Mouse (Mus musculus) hindbrain, embryonic 16.5 days (tissue): ENCODE data around the gene Cnn2. TPM values are rescaled to one million over a fixed set of nuclear protein-coding genes. Genes with fewer than 3 reads are reported as not detected.
A peak's percentile ranks its signal among the peaks of the same experiment; 100 is the strongest.
"Not testable (repeated sequence)": the region's sequence is repeated elsewhere in the genome, so short reads cannot be mapped to it uniquely, and the experiment has no call there.

ENCODE experiments used
- ATAC-seq: fragments of 200-750 bp; cut with Nextera tagmentation; 2 replicates; pipeline ENCODE4 v1.8.0; 2017; ENCODE audit warnings: moderate TSS enrichment, moderate library complexity
- H3K27ac ChIP-seq: fragments of 300-500 bp; sonication (generic); 2 replicates; pipeline ENCODE4 v1.5.1; 2014; ENCODE audit warnings: low read depth, mild to moderate bottlenecking, control low read depth, low read length, moderate library complexity
- H3K27me3 ChIP-seq: fragments of 300-500 bp; sonication (generic); replicated peaks from 2 replicates; pipeline ENCODE4 v1.6.1; 2014; ENCODE audit warnings: low read length; ENCODE audit not compliant: control insufficient read depth, insufficient read depth
- H3K36me3 ChIP-seq: fragments of 300-500 bp; sonication (generic); 2 replicates; pipeline ENCODE4 v1.6.1; 2014; ENCODE audit warnings: mild to moderate bottlenecking, low read length, moderate library complexity, mixed read lengths; ENCODE audit not compliant: control insufficient read depth, insufficient read depth
- H3K4me1 ChIP-seq: fragments of 300-500 bp; sonication (generic); 2 replicates; pipeline ENCODE4 v1.6.1; 2014; ENCODE audit warnings: low read depth, low read length; ENCODE audit not compliant: control insufficient read depth, insufficient read depth
- H3K4me2 ChIP-seq: fragments of 300-500 bp; sonication (generic); 2 replicates; pipeline ENCODE4 v1.6.1; 2014; ENCODE audit warnings: mild to moderate bottlenecking, low read length, control low read depth, moderate library complexity
- H3K4me3 ChIP-seq: fragments of 300-500 bp; sonication (generic); 2 replicates; pipeline ENCODE4 v1.5.1; 2014; ENCODE audit warnings: mild to moderate bottlenecking, low read length, control low read depth, moderate library complexity
- H3K9ac ChIP-seq: fragments of 300-500 bp; sonication (generic); 2 replicates; pipeline ENCODE4 v1.6.1; 2014; ENCODE audit warnings: low read depth, mild to moderate bottlenecking, control low read depth, low read length, moderate library complexity
- H3K9me3 ChIP-seq: fragments of 300-500 bp; sonication (generic); 2 replicates; pipeline ENCODE4 v1.6.1; 2014; ENCODE audit warnings: mild to moderate bottlenecking, low read length, moderate library complexity; ENCODE audit not compliant: control insufficient read depth
- WGBS: fragments of 180-500 bp; shearing (Covaris S2); extraction: QIAGEN DNeasy Blood & Tissue Kit; methylation state at CpG from one replicate; pipeline ENCODE4 v1.1.7; 2014; 5-methylcytosine and 5-hydroxymethylcytosine counted together
- polyA plus RNA-seq: library from polyadenylated mRNA; unstranded; fragments of >200 nt; fragmentation: Nextera tagmentation; extraction: Ambion mirVana; gene quantifications from 2 replicates; pipeline ENCODE4 v1.2.1, GENCODE M21; 2015

The Cnn2 gene
- polyA plus RNA-seq, 1 experiment from 2014 or later: 30.5 TPM

DNA sequence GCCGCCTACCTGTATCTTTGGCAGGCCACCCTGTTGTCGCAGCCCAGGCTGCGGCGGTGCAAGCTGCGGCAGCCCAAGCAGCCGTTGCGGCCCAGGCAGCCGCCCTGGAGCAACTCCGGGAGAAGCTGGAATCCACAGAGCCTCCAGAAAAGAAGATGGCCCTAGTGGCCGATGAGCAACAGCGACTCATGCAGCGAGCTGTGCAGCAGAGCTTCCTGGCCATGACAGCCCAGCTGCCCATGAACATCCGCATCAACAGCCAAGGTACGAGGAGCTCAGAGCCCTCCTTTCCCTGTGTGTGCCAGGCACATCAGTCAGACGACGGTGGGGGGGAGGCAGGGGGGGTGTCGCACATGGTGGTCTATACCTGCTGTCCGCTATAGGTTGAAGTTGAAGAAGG is 37.7 kb upstream of the Cnn2 start:
- no peaks in the 10 kb centered on the region for H3K9me3 ChIP-seq
- H3K4me3 ChIP-seq: no peak overlapping the region
- no peak overlapping the region for H3K27ac ChIP-seq
- H3K36me3 ChIP-seq: peaks cover 18% of the 10 kb centered on the region; the same call in 1 of the 2 replicates
- ATAC-seq: no peak
- WGBS: 81% methylated on average over 18 of the region's 18 CpGs
- no peak overlapping the region for H3K9ac ChIP-seq
- peaks cover 3% of the 10 kb centered on the region; the same call in 1 of the 2 replicates for H3K4me1 ChIP-seq
- H3K27me3 ChIP-seq: no peaks in the 10 kb centered on the region
- H3K4me2 ChIP-seq: no peak overlapping the region

DNA sequence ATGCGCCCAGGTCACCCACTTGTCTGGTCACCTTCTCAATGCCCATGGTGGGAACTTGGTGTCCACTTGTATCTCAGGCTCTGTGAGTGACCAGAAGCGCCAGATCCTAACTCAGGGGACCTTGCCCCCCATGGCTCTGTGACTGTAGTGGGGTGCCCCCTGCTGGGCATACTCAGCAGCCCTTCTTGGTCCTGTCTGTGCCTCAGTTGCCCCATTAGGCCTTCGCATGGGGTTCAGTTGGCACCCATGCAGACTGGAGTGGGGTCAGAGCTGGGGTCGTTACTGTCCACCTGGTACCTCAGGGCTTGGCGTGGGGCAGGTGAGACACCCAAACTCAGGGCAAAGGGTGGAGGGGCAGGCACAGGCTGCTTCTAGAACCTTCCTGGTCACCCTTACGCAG is 34.4 kb upstream of the Cnn2 start:
- Histone ChIP-seq H3K36me3 (peaks cover 11% of the 10 kb centered on the region; the same call in 1 of the 2 replicates), H3K27me3 (no peaks in the 10 kb centered on the region), H3K9ac (no peak overlapping the region), H3K27ac (no peak overlapping the region), H3K9me3 (no peaks in the 10 kb centered on the region), H3K4me2 (no peak overlapping the region), H3K4me3 (no peak overlapping the region), H3K4me1 (no peaks in the 10 kb centered on the region)
- 81% methylated on average over 6 of the region's 6 CpGs for WGBS
- ATAC-seq: no peak

DNA sequence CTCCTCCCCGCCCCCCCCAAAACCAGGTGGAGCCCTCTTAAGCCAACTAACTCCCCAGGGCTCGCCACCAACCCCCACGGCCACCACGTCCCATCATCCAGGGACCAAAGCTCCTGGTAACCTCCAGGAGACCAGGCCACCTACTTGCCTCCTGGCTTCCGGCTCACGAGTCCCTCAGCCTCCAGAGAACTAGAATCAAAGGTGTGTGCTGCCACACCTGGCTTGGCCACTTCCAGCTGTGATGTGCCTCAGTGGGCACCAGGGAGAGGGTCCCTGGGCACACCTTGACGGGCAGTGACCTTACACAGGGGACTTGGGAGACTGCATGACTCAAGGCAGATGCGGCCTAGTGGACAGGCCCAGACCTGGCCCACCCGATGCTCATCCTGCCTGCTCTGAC is 32.7 kb upstream of the Cnn2 start:
- WGBS: 77% methylated on average over 9 of the region's 9 CpGs
- H3K4me1 ChIP-seq: peaks cover 3% of the 10 kb centered on the region
- no peak overlapping the region for H3K4me2 ChIP-seq

DNA sequence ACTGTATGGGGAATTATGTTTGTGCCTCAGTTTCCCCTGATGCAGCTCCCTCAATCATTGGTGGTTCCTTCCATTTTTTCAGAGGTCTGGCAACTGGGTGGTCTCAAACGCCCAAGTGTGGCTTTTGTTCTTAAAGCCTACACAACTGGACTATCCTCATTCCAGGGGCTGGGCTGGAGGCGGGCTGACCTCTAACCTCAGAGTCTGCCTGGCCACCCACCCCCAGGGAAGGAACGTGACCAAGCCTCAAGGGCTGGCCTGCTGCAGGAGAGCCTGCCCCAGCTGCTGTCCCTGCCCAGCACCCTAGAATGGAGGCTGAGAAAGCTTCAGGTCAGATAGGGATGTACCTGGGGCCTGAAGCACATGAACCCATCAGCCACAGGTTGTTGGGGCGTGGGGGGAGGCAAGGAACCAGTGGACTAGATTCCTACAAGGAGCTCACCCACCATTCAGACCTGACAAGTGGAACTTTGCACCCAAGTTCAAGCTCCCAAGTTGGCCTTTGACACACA is 31.7 kb upstream of the Cnn2 start:
- Histone ChIP-seq H3K9me3 (no peaks in the 10 kb centered on the region), H3K27ac (no peak overlapping the region), H3K4me1 (peaks cover 9% of the 10 kb centered on the region), H3K9ac (no peak overlapping the region), H3K36me3 (peaks cover 6% of the 10 kb centered on the region; the same call in 1 of the 2 replicates), H3K4me2 (no peak overlapping the region), H3K4me3 (no peak overlapping the region), H3K27me3 (no peaks in the 10 kb centered on the region)
- ATAC-seq: no peak
- WGBS: 24% methylated on average over 4 of the region's 4 CpGs

More for the DNA sequence above, 32.7 kb upstream of the Cnn2 start:
- Histone ChIP-seq H3K27me3 (no peaks in the 10 kb centered on the region), H3K4me3 (no peak overlapping the region), H3K27ac (no peak overlapping the region), H3K36me3 (peaks cover 10% of the 10 kb centered on the region; the same call in 1 of the 2 replicates), H3K9ac (no peak overlapping the region), H3K9me3 (no peaks in the 10 kb centered on the region)
- ATAC-seq: no peak

DNA sequence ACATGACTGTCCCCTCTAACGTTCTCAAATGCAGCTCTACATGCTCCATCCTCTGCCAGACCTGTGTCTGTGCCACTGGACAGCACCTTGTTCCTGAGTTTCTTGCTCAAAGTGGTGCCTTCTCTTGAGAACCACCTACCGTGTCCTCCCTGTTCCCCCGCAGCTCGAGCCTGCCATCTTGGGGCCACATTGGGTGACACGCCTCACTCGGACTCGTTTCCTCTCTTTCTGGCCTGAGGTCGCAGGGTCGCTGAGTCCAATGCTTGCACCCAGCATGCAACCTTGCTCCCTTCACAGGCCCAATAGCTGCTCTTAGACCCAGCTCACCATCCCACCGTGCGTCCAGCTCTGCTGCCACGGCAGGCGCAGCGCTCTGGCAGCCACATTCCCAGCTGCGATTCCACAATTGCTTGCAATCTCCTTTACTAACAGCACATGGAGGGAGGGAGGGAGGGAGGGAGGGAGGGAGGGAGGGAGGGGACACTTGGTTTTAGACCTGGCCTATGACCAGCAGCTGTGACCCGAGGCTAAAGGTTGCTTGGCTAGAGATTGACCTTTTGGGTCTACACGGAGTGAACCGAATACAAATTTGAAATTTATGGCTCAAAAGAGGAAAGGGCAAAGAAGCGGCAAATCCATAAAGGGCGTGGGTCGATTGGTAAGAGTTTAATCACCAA is 30.1 kb upstream of the Cnn2 start:
- Histone ChIP-seq H3K4me1 (peaks cover 9% of the 10 kb centered on the region), H3K27me3 (no peaks in the 10 kb centered on the region), H3K9me3 (no peaks in the 10 kb centered on the region), H3K4me2 (no peak overlapping the region), H3K36me3 (peaks cover 7% of the 10 kb centered on the region; the same call in 1 of the 2 replicates), H3K4me3 (no peak overlapping the region), H3K27ac (no peak overlapping the region), H3K9ac (no peak overlapping the region)
- ATAC-seq: no peak
- 12% methylated on average over 21 of the region's 21 CpGs for WGBS

DNA sequence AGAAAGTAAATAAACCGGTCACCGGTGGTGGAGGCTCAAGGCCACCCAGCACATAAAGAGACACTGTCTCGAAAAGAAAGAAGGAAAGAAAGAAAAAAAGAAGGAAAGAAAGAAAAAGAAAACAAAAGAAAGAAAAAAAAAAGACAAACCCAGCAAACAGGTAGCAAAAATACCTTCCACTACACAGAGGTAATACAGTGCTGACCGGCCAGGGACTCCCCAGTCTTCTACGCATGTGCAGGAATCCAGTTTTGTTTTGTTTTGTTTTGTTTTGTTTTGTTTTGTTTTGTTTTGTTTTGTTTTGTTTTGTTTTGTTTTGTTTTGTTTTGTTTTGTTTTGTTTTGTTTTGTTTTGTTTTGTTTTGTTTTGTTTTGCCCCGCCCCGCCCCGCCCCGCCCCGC is 29.0 kb upstream of the Cnn2 start:
- H3K9me3 ChIP-seq, H3K4me1 ChIP-seq, ATAC-seq, H3K36me3 ChIP-seq, H3K27me3 ChIP-seq, H3K9ac ChIP-seq, H3K27ac ChIP-seq: not testable (repeated sequence)
- H3K4me3 ChIP-seq: peak overlapping the region; percentile 69; the same call in 1 of the 2 replicates
- 35% methylated on average over 10 of the region's 10 CpGs for WGBS
- peak overlapping the region; percentile 33 for H3K4me2 ChIP-seq

DNA sequence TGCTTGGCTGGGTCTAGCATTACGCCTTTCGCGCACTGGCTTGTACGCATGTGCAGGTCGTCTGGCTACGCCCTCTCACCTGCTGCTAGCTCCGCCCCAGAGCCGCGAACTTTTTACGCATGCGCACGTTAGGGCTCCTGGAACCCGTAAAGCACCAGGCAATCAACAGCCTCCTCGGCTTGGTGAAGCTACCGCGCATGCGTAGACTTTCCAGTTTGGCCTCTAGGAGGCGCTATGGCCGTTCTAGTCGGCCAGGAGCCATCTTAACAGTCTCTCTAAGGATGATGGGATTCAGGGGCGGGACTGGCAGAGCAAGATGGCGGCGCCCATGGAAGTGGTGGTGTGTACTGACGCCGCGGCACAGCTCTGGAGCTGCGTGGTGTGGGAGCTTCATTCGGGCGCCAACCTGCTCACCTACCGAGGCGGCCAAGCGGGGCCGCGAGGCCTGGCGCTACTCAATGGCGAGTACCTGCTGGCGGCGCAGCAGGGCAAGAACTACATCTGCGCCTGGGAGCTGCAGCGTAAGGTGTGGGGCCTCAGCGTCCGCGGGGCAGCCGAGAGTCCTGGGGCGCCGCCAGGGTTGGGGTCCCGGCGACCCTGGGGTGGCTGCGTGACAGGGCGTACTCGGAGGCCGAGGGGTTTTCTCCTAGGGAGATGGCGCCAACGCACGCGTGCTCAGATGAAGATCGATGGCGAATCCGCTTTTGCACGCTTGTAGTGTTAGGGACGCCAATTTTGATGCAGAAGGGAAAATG is 28.4 kb upstream of the Cnn2 start, which contains the start of gene Wdr18:
Gene Wdr18, plus strand, starts transcription at position 306 of the 755 bp plus-strand sequence.
- under 1% methylated on average over 60 of the region's 61 CpGs for WGBS
- peak within 1 kb of the TSS; percentile 76 for H3K27ac ChIP-seq
- ATAC-seq: peak; percentile 96

DNA sequence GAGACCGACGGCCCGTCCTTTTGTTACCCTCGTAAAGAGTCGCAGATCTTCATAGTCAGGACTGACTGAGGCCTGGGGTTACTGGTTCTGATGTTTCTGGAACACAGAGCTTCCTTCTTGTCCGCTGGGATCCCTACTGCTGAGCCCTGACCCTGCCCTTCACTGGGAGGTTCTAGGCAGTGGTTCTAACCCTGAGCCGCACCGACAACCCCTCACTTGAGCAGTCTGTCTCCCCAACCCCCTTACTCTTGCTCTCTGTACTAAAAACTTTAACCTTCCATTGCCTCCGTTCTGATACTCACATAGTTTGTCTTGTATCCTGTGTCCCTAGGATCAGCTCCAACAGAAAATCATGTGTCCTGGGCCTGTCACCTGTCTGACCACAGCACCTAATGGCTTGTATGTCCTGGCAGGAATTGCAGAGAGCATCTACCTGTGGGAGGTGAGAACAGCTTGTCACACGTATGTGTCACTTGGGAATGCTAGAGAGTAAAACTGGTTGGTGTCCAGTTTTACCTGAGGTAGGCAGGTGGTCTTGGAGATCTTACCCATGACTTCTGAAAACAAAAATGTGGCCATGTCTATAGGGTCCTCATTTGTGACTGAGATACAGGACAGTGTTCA is 27.6 kb upstream of the Cnn2 start:
- no peak for ATAC-seq
- peak overlapping the region; percentile 78 for H3K9ac ChIP-seq
- H3K4me2 ChIP-seq: peak overlapping the region; percentile 89
- H3K4me1 ChIP-seq: peaks cover 9% of the 10 kb centered on the region
- H3K36me3 ChIP-seq: peaks cover 14% of the 10 kb centered on the region
- peak overlapping the region; percentile 69 for H3K4me3 ChIP-seq
- 18% methylated on average over 10 of the region's 10 CpGs for WGBS
- no peaks in the 10 kb centered on the region for H3K27me3 ChIP-seq
- peak overlapping the region; percentile 76 for H3K27ac ChIP-seq
- no peaks in the 10 kb centered on the region for H3K9me3 ChIP-seq

More for the DNA sequence above, 28.4 kb upstream of the Cnn2 start, which contains the start of gene Wdr18:
- Histone ChIP-seq H3K4me3 (peak within 1 kb of the TSS; percentile 69), H3K4me1 (peaks cover 9% of the 10 kb centered on the region), H3K4me2 (peak within 1 kb of the TSS; percentile 89), H3K9me3 (no peaks in the 10 kb centered on the region), H3K36me3 (peaks cover 7% of the 10 kb centered on the region; the same call in 1 of the 2 replicates), H3K27me3 (no peaks in the 10 kb centered on the region), H3K9ac (peak within 1 kb of the TSS; percentile 78)
